In genomic region chr12:82412291-82413032, GRCm38 (mm10) we compare ENCODE assay signal across 10 mouse cellular contexts.
A peak's percentile ranks its signal among the peaks of the same experiment; 100 is the strongest.
DNase-seq lines count a peak whose midpoint lies in the region; ATAC-seq and TF ChIP-seq lines count a peak whose summit lies in the region.
"Had no signal": no experiment of that assay in that cellular context is flagged by ENCODE, and none has a peak within 500 bp of the region (broad histone marks: within the 10 kb centered on the region; RNA-seq: fewer than 3 reads in every experiment).

No protein-coding gene starts in this region.

- peaks cover 8% of the 10 kb centered on the region; the same call in 1 of the 2 replicates for H3K4me1 ChIP-seq in embryonic facial prominence, embryonic 12.5 days
- H3K4me1 ChIP-seq in embryonic facial prominence, embryonic 10.5 days: peaks cover 8% of the 10 kb centered on the region
- 0 out of 2 replicates have a peak, but pooled peaks cover 8% of the 10 kb centered on the region for H3K4me1 ChIP-seq in intestine, embryonic 16.5 days (ENCODE audit: control insufficient read depth, insufficient read depth, low read length)
- peaks cover 20% of the 10 kb centered on the region for H3K4me1 ChIP-seq in lung, postnatal 0 days (ENCODE audit: insufficient read depth, low read depth, low read length)
- H3K4me1 ChIP-seq in forebrain, embryonic 12.5 days: peaks cover 11% of the 10 kb centered on the region

- 38% methylated on average over 3 of the region's 3 CpGs for WGBS in embryonic facial prominence, embryonic 12.5 days
- WGBS in embryonic facial prominence, embryonic 10.5 days: 57% methylated on average over 3 of the region's 3 CpGs
- 45% methylated on average over 3 of the region's 3 CpGs for WGBS in intestine, embryonic 16.5 days
- 6% methylated on average over 3 of the region's 3 CpGs for WGBS in lung, postnatal 0 days
- WGBS in forebrain, embryonic 12.5 days: 74% methylated on average over 3 of the region's 3 CpGs

- no peak for ATAC-seq in embryonic facial prominence, embryonic 12.5 days (ENCODE audit: insufficient number of reproducible peaks, insufficient read depth, low FRiP score, low TSS enrichment)
- ATAC-seq in intestine, embryonic 16.5 days: peak; percentile 60; the same call in 1 of the 2 replicates
- peak; percentile 72 for ATAC-seq in lung, postnatal 0 days
- no peak for ATAC-seq in forebrain, embryonic 12.5 days (ENCODE audit: low FRiP score)

- no peaks in the 10 kb centered on the region for H3K9me3 ChIP-seq in embryonic facial prominence, embryonic 12.5 days
- H3K9me3 ChIP-seq in embryonic facial prominence, embryonic 10.5 days: no peaks in the 10 kb centered on the region
- H3K9me3 ChIP-seq in intestine, embryonic 16.5 days (ENCODE audit: control insufficient read depth, low read length): no peaks in the 10 kb centered on the region
- H3K9me3 ChIP-seq in lung, postnatal 0 days (ENCODE audit: low read length): no peaks in the 10 kb centered on the region
- no peaks in the 10 kb centered on the region for H3K9me3 ChIP-seq in forebrain, embryonic 12.5 days

- peaks cover 15% of the 10 kb centered on the region for H3K36me3 ChIP-seq in embryonic facial prominence, embryonic 12.5 days
- H3K36me3 ChIP-seq in embryonic facial prominence, embryonic 10.5 days (replicated peaks): peaks cover 54% of the 10 kb centered on the region
- H3K36me3 ChIP-seq in intestine, embryonic 16.5 days (ENCODE audit: control insufficient read depth, insufficient read depth, low read length): peaks cover 8% of the 10 kb centered on the region
- no peaks in the 10 kb centered on the region for H3K36me3 ChIP-seq in lung, postnatal 0 days (ENCODE audit: insufficient read depth, low read length)
- H3K36me3 ChIP-seq in forebrain, embryonic 12.5 days (replicated peaks): peaks cover 12% of the 10 kb centered on the region

- TF ChIP-seq CTCF in lung, postnatal 0 days (IDR thresholded peaks at IDR 0.05): no peak

- peak; percentile 66; the same call in 1 of the 2 replicates for TF ChIP-seq EP300 in lung, postnatal 0 days (IDR thresholded peaks at IDR 0.05)

- DNase-seq in embryonic facial prominence, embryonic 10.5 days (ENCODE audit: low spot score): no peak
- peak; percentile 47 for DNase-seq in testis, postnatal 10 days (ENCODE audit: low spot score)
- DNase-seq in testis, postnatal 14 days (ENCODE audit: low spot score): no peak
- peak; percentile 94 for DNase-seq in lung, postnatal 0 days (ENCODE audit: low spot score)
- no peak for DNase-seq in adrenal gland, postnatal 4 days (ENCODE audit: low spot score in 2 of 2)

- no peaks in the 10 kb centered on the region for H3K27me3 ChIP-seq in embryonic facial prominence, embryonic 12.5 days
- H3K27me3 ChIP-seq in embryonic facial prominence, embryonic 10.5 days (replicated peaks; ENCODE audit: low read depth, poor library complexity, severe bottlenecking): no peaks in the 10 kb centered on the region
- H3K27me3 ChIP-seq in intestine, embryonic 16.5 days (replicated peaks; ENCODE audit: control insufficient read depth, insufficient read depth, low read length): no peaks in the 10 kb centered on the region
- H3K27me3 ChIP-seq in lung, postnatal 0 days (replicated peaks; ENCODE audit: insufficient read depth, low read length): no peaks in the 10 kb centered on the region
- no peaks in the 10 kb centered on the region for H3K27me3 ChIP-seq in forebrain, embryonic 12.5 days
- H3K27me3 ChIP-seq: CH12.LX had no signal

- no peak overlapping the region for H3K4me2 ChIP-seq in embryonic facial prominence, embryonic 12.5 days (replicated peaks)
- no peak overlapping the region for H3K4me2 ChIP-seq in intestine, embryonic 16.5 days (ENCODE audit: low read depth, low read length)
- no peak overlapping the region for H3K4me2 ChIP-seq in lung, postnatal 0 days (replicated peaks; ENCODE audit: low read depth, low read length)
- no peak overlapping the region for H3K4me2 ChIP-seq in forebrain, embryonic 12.5 days

- H3K9ac ChIP-seq in embryonic facial prominence, embryonic 12.5 days: no peak overlapping the region
- H3K9ac ChIP-seq in intestine, embryonic 16.5 days (ENCODE audit: low read depth, low read length): no peak overlapping the region
- H3K9ac ChIP-seq in lung, postnatal 0 days (replicated peaks; ENCODE audit: low read depth): no peak overlapping the region
- no peak overlapping the region for H3K9ac ChIP-seq in forebrain, embryonic 12.5 days
- H3K9ac ChIP-seq: liver, embryonic 14.5 days had no signal

- H3K27ac ChIP-seq in embryonic facial prominence, embryonic 12.5 days: peak overlapping the region; percentile 7; the same call in 1 of the 2 replicates
- H3K27ac ChIP-seq in embryonic facial prominence, embryonic 10.5 days (replicated peaks): no peak overlapping the region
- H3K27ac ChIP-seq in intestine, embryonic 16.5 days (ENCODE audit: low read length): peak overlapping the region; percentile 21
- H3K27ac ChIP-seq in lung, postnatal 0 days (ENCODE audit: low read length): peak overlapping the region; percentile 68
- H3K27ac ChIP-seq in forebrain, embryonic 12.5 days: no peak overlapping the region
- H3K27ac ChIP-seq: liver, embryonic 14.5 days had no signal

- H3K4me3 ChIP-seq in embryonic facial prominence, embryonic 12.5 days: no peak overlapping the region
- H3K4me3 ChIP-seq in embryonic facial prominence, embryonic 10.5 days: no peak overlapping the region
- no peak overlapping the region for H3K4me3 ChIP-seq in intestine, embryonic 16.5 days (ENCODE audit: low read length)
- H3K4me3 ChIP-seq in lung, postnatal 0 days (ENCODE audit: low read depth, low read length): no peak overlapping the region
- no peak overlapping the region for H3K4me3 ChIP-seq in forebrain, embryonic 12.5 days (replicated peaks)

Comparison
In these comparisons a context has a peak if more than half of its experiments do, and no peak if none do; other contexts are left out.
1. H3K27ac ChIP-seq: peak in embryonic facial prominence, embryonic 12.5 days (single experiment), intestine, embryonic 16.5 days (single experiment) and lung, postnatal 0 days (single experiment); none in embryonic facial prominence, embryonic 10.5 days (single experiment) and forebrain, embryonic 12.5 days (single experiment).
2. DNase-seq: peak in testis, postnatal 10 days (single experiment) and lung, postnatal 0 days (single experiment); none in embryonic facial prominence, embryonic 10.5 days (single experiment), testis, postnatal 14 days (single experiment) and adrenal gland, postnatal 4 days (0 of 2).
3. ATAC-seq: peak in intestine, embryonic 16.5 days (single experiment) and lung, postnatal 0 days (single experiment); none in embryonic facial prominence, embryonic 12.5 days (single experiment) and forebrain, embryonic 12.5 days (single experiment).